Mouse (Mus musculus): Measurements from ENCODE around the gene Prss33.
"Not testable (repeated sequence)": the region's sequence is repeated elsewhere in the genome, so short reads cannot be mapped to it uniquely, and the experiment has no call there.

Gene Prss33

DNA sequence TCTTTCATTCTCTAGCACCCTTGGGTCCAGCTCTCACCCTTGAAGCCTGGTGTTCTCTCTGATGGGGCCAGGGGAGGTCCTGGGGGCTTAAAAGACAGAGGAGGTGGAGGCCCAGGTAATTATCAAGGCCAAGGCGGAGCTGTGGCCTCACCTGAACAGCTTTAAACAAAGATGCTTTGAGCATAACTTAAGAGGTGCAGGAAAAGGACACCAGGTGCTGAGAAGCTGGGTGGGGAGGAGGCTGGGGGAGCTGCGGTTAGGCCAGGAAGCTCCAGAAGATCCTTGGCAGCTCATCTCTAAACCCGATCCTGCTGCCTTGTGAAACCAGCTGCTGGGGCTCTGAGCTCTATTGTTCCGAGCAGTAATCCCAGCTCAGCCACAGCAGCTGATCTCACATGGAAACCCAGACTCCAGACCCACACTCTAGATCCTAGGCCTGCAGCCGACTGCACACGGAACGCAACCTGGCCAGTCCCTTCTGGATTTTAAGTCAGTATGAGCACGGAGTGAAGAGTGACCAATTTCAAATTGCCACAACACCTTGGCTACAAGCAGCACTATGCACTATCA is at the start of gene Prss33:
Gene Prss33 (minus strand): TSS at position 51 of the 570 bp plus-strand sequence.
- DNase-seq (ENCODE audit: low read depth, low spot score), result peak; percentile 55

DNA sequence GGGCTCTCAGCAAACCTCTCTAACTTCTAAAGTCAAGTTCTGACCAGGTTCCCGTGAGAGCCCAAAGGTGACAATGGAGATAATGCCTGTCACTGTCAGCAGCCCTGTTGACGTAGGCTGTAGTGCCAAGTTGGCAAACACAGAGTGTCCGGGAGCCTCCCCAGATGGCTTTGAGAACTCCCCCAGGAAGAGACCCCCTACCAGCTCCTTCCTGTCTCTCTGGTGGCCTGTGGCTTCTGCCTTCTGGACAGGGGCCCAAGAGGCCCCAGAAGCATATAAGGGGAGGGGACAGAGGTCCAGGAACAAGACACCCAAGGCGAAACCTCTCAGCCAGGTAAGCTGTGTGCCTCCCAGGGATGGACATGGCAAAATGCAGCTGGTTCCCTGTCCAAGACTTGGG is 44.7 kb upstream of the Prss33 start, which contains the start of the genes Dcpp1 and Dcpp2:
Gene Dcpp1 (plus strand): TSS at position 301 of the 400 bp plus-strand sequence.
Gene Dcpp2 (plus strand): TSS at position 305 of the 400 bp plus-strand sequence.
- not testable (repeated sequence) for DNase-seq (ENCODE audit: low read depth, low spot score)

DNA sequence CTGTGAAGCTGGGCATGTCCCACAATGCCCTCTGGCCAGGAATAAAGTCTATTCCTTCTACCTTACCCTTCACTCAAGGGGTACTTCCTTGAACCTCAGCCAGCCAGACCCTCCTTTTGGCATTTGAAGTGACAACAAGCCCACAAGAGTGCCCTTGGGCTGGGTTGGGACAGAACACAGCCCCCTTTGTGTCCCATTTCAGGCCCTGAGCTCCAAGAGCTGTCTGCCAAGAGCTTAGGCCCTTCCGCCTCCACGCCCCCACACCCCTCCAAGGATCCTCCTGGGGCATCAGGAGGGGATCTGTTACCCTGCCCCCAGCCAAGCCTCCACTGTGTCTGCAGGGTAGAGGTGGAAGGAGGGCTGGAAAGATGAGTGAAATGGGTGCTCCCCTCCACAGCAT is 41.3 kb upstream of the Prss33 start:
- DNase-seq (ENCODE audit: low read depth, low spot score), result no peak

DNA sequence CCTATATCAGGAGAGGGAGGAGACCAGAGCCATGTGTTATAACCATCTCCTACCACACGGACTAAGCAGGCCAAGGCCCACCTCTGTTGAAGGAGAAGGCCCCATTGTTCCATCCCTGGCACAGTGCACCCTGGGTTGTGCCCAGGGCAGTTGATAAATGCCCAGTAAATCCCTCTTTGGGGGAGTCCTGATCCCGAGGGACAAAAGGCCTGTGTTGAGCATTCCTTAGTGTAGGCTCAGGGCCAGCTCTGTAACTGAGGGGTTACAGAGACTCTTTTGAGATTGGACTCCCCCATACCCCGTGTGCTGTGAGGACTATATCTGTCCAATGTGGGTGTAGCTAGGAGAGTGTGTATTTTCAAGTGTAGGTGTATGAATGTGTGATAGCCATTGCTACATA is 40.9 kb upstream of the Prss33 start:
- no peak for DNase-seq (ENCODE audit: low read depth, low spot score)

DNA sequence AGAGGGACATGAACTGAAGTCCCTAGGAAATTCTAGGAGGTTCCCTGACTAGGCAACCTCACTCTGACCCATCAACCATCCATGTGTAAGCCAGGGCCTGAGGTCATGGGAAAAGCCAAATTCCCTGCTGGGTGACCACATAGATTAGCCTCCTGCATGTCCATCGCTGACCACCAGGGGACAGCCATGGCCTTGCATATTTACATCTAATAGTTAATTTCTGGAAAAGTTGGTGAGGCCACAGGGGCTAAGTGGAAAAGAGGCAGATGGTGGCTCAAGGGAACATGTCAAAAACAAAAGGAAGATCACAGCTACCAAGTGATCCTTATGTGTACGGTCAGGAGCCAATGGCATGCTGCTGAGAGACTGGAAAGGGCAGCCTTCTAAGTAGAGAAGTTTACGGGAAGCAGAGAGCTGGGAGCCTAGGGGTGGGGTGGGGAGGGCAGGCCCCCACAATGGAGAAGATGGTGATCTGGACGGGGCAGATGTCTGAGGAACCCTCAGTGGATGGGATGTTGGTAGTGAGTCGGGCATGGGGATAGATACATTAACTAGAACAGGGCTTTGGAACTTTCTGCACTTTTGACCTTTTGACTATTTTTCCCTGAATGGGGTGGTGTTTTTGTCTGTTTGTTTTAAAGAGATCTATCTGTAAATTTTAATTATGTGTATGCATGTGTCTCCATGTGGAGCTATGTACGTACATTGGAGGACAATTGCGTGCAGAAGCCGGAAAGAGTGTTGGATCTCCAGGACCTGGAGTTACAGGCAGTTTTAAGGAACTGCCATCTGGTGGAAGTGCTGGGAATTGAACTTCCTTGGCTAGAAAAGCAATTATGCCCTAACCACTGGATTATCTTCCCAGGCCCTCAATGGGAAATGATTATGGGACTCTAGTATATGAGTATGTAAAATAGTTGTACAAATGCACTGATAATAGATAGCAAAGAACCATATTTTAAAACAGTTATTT is 38.3 kb upstream of the Prss33 start:
- DNase-seq (ENCODE audit: low read depth, low spot score), result peak; percentile 34

DNA sequence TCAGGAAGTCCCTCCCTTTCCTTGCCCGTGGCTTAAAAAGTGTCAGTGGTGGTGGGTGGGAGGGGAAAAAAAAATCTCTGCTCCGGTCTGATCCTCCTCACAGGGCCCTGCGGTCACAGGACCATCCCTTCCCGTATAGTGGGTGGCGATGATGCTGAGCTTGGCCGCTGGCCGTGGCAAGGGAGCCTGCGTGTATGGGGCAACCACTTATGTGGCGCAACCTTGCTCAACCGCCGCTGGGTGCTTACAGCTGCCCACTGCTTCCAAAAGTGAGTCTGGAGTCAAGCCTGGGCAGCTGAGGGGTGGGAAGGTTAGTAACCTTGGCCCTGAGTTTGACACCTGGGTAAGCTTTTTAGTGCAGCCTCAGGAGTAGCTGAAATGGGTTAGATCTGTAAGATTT is 32.7 kb upstream of the Prss33 start:
- no peak for DNase-seq (ENCODE audit: low read depth, low spot score)

DNA sequence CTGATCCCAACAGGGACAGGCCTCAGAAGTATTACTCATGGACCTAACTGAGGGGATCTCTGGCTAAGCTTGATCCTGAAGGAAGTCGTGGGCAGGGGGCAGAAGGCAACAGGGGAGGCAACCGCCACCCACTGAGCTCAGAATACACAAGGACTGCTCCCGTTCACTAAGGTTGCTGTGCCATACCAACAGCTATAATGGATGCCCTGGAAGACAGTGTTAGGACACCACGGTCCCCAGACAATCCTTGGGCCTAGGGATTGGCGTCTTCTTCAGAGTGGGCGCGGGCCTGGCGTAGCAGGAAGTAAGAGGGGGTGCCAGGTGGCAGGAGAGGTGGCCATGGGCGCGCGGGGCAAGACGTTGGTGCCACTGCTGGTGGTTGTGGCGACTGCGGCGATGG is 31.9 kb upstream of the Prss33 start, which contains the start of gene Prss21:
Gene Prss21 (plus strand): TSS at position 301 of the 400 bp plus-strand sequence.
- DNase-seq (ENCODE audit: low read depth, low spot score), result no peak

DNA sequence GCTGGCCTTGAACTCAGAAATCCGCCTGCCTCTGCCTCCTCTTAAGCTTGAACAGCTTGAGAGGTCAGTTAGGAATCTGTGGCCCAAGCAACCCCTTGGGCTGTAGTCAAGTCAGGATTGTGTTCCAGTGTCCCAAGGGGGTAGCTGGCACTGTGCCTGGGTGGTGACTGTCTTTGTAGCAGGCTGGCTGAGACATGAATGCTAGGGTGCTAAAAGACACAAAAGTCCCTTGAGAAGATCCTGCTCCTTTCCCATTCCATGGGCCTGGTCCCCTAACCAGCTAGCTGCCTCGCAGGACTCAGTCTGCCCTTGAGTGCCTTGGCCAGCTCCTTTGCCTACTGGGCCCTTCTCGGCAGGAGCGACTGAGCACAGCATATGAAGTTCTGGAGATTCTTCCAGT is 27.1 kb upstream of the Prss33 start:
- no peak for DNase-seq (ENCODE audit: low read depth, low spot score)

DNA sequence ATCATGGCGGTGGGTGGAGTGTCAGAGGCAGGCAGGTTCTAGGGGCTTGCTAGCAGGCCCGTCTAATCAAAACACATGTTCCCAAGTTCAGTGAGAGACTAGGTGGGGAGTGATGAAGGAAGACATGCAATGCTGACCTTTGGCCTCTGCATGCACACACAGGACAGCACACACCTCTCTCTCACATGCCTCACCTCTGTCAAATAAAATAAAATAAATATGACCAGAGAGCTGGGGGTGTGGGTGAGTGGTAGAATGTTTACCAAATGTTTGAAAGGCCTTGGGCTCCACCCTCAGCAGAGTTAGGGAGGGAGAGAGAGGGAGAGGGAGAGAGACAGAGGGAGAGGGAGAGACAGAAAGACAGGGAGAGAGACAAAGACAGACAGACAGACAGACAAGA is 22.1 kb upstream of the Prss33 start:
- no peak for DNase-seq (ENCODE audit: low read depth, low spot score)

DNA sequence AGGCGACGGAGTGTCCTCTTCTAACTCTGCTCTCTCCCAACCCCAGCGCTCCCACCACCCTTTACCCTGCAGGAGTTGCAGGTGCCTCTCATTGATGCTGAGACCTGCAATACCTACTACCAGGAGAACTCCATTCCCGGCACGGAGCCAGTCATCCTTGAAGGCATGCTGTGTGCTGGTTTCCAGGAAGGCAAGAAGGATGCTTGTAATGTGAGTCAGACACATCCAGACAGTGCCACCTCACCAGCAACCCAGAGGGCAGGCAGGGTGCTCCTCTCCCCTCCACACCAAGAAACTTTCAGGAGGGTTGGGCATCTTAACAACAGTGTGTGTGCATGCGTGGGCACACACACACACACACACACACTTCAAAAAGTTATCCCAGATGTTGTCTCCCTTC is 21.3 kb upstream of the Prss33 start:
- no peak for DNase-seq (ENCODE audit: low read depth, low spot score)

DNA sequence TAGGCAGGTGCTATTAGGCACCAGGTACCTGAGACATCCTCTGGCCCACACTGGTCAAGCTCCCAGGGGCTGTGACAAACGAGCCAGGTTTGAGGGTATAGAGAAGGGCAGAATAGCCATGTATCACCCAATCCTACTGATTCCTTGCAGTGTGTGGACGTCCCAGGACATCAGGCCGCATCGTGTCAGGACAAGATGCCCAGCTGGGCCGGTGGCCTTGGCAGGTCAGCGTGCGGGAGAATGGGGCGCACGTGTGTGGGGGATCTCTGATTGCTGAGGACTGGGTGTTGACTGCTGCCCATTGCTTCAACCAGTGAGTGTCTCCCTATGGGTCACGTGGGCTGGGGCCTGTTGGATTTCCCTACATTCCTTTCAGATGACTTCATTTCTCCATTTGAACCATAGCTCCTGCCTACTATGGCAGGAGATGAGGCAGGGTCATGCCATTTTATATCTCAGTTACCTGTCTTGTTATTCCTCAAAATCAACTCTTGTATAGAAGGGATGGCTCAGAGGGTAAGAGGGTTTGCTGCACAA is 18.4 kb upstream of the Prss33 start:
- no peak for DNase-seq (ENCODE audit: low read depth, low spot score)

DNA sequence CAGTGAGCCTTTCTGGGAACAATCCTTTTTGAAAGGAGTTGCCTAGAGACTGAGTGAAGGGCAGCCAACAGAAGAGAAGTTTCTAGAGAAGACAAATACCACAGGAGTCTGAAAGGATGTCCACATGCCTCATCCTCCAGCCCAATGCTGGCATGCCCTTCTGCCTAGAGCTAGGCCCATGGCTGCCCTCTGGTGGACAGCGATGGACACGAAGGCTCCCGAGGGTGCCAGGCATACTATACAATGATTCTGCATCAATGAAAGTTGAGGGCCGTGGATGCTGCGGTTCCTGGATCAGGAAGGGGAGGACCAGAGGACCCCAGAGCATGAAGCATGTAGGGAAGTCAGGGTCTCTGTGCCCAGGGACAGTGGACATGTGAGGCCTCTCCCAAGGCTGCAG is 17.4 kb upstream of the Prss33 start:
- DNase-seq (ENCODE audit: low read depth, low spot score), result peak; percentile 38

DNA sequence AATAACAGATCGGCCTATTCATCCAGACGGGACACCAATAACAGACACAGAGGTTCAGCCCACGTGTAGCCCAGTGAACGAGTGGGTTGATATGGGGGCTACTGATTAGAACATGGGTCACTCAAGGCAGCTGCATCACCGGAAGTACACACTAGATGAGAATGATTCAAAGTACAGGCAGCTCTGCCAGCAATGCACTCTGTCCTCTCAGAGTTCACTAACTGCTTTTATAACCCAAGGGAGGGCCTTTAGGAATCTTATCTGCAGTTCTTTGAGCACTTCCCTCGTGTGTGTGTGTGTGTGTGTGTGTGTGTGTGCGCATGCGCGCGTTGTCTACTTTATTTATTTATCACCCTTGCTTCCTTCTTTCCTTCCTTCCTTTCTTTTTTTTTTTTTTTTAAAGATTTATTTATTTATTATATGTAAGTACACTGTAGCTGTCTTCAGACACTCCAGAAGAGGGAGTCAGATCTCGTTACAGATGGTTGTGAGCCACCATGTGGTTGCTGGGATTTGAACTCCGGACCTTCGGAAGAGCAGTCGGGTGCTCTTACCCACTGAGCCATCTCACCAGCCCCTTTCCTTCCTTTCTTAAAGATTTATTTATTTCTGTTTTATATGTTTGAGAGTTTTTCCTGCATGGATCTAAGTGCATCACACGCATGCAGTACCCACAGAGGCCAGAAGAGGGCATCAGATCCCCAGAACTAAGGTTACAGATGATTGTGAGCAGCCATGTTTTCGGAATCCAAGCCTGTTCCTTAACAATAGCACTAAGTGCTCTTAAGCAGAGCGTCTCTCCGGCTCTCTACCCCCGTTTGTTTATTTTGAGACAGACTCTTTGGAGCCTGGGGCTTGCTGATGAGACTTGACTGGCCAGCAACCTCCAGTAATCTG is 15.2 kb upstream of the Prss33 start:
- peak; percentile 58 for DNase-seq (ENCODE audit: low read depth, low spot score)

DNA sequence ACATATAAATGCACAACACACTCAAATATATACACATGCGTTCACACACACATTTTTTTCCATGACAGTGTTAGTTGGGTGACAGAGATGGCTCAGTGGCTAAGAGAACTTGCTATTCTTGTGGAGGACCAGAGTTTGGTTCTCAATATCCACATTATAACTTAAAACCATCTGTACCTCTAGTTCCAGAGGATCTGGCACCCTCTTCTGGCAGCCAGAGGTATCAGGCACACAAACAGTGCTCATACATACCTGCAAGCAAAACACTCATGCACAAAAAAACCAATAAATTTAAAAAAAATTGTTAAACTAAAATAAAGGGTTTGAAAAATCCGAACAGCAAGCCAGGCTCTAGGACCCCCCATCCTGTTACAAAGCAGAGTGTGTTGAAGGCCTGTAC is 14.2 kb upstream of the Prss33 start:
- DNase-seq (ENCODE audit: low read depth, low spot score), result no peak

DNA sequence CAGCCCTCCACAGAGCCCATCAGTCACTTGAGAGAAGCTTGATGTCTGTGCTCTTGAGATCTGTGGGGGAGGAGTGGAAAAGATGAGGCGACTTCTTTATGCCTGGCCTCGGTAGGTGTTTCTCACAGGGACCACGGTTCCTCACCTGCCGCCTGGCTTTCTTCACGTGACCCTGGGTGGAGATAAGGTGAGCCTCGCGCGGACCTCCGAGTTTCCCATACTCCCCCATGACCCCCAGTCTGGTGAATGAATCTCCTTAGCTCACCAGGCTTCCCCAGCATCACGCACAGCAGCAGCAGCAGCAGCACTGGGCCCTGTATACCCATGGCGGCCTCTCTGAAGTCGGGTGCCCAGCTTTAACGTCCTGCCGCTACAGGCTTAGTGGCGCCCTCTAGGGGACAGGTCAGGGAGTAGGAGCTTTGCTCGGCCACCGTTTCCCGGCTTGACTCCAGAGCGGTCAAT is 8.0 kb upstream of the Prss33 start, which contains the start of the genes Prss32 and Prss41:
Gene Prss32 (plus strand): TSS at position 44 of the 462 bp plus-strand sequence.
Gene Prss41 (minus strand): TSS at position 361 of the 462 bp plus-strand sequence.
- peak; percentile 35 for DNase-seq (ENCODE audit: low read depth, low spot score)

DNA sequence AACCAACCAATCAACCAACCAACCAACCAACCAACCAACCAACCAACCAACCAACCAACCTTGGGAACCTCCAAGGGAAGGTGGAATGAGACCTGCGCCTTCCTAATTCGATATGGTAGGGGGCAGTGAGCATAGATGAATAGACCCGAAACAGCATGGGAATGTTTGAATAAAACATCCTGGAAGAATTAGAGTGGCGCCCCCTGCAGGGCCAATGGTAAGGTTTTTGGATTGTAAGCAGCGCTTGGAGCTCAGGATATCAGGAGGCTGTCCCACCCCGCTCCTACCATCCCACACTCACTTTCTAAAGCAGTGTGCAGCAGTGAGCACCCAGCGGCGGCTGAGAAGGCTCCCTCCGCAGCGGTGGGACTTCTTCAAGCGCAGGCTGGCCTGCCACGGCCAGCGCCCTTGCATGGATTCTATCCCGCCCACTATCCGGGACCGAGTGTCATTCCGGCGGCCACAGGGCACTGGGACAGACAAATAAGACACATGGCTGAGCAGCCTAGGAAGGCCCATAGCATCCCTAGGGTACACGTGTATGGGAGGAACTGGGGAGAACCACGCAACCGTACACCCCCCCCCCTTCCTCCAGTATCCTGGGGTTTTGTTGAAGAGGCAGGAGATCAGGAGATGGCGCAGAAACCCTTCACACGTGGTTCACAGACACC is 7.4 kb upstream of the Prss33 start:
- DNase-seq (ENCODE audit: low read depth, low spot score), result no peak

DNA sequence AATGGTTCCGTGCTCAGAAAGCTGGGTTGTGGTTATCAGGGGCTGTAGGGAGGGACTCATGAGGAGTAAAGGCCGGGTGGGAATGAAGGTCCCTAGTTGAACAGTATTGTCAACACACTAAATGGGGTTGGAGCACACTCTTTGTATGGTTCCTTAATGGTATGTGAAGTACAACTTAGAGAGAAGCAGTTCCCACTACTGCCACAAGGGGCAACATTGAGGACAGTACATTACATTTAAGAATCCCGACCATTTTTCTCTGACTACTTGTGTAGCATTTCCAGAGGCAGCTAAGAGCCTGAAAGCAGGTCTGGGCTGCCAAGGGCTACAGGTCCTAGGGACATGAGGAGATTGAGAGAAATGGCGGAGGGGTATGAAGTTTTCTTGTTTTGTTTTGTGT is 5.3 kb upstream of the Prss33 start:
- peak; percentile 41 for DNase-seq (ENCODE audit: low read depth, low spot score)

DNA sequence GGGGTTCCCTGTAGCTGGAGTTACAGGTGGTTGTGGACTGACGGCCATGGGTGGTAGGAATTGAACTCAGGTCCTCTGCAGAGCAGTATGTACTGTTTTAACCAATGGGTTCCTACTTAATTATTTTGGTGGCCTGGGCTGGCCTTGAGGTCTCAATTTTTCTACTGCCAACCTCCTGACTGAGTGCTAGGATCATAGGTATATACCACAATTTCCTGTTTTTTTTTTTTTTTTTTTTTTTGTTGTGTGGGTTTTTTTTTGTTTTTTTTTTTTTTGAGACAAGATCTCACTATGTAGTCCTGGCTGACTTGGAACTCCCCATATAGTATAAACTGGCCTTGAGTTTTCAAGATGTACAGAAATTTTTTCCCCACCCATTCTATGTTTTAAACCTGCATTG is 4.7 kb downstream of the Prss33 start:
- DNase-seq (ENCODE audit: low read depth, low spot score), result no peak

DNA sequence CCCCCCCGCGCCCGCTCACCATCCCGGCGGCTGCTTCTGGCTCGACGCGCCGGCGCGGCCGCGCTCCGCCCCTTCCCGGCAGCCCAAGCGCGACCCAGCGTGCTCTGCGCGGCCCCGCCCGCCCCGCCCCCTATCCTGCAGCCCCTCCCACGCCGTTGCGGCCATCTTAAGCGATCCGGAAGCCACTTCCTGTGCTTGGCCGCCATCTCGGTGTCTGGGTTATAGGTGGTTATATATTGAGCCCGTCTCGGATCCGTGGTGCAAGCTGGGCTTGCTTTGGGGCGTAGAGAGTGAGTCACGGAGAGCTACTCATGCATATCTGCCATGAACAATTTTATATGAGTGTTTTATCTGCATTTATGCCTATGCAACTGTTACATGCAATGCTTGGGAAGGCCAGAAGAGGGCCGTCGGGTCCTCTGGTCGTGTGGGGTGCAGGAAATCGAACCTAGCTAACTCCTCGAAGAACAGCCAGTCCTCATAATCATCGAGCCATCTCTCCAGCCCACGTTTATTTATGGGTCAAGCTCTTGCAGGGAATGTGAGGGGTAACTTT is 6.7 kb downstream of the Prss33 start, which contains the start of gene Elob:
Gene Elob (minus strand): TSS at position 73 of the 556 bp plus-strand sequence.
- DNase-seq (ENCODE audit: low read depth, low spot score), result peak; percentile 84

Data from retina, postnatal 7 days (tissue).